Mouse (Mus musculus): Measurements from ENCODE around the gene Hcfc2. TPM values are rescaled to one million over a fixed set of nuclear protein-coding genes. Genes with fewer than 3 reads are reported as not detected.

Gene Hcfc2
- polyA plus RNA-seq, 1 experiment from 2014 or later = 27.4 TPM

- no peaks in the 10 kb centered on the region for H3K4me1 ChIP-seq
- DNase-seq (ENCODE audit: low spot score) = no peak
- peaks cover 88% of the 10 kb centered on the region for H3K36me3 ChIP-seq
- 93% methylated on average over 15 of the region's 15 CpGs for WGBS
- H3K27me3 ChIP-seq (ENCODE audit: low read depth, poor library complexity, severe bottlenecking) = no peaks in the 10 kb centered on the region
- no peak overlapping the region for H3K4me3 ChIP-seq
- no peaks in the 10 kb centered on the region for H3K9me3 ChIP-seq (replicated peaks)
- no peak overlapping the region for H3K27ac ChIP-seq
Observed at GRCm38 (mm10) chr10:82746988-82747850, 51.3 kb downstream of the Hcfc2 start.

- Histone ChIP-seq H3K4me3 (no peak overlapping the region), H3K4me1 (no peaks in the 10 kb centered on the region), H3K27ac (no peak overlapping the region), H3K27me3 (ENCODE audit: low read depth, poor library complexity, severe bottlenecking) (no peaks in the 10 kb centered on the region), H3K9me3 (replicated peaks) (0 out of 2 replicates have a peak, but pooled peaks cover 1% of the 10 kb centered on the region), H3K36me3 (peaks cover 99% of the 10 kb centered on the region)
- 93% methylated on average over 6 of the region's 6 CpGs for WGBS
- DNase-seq (ENCODE audit: low spot score) = no peak
Observed at GRCm38 (mm10) chr10:82750778-82751177, 54.8 kb downstream of the Hcfc2 start.

- no peak overlapping the region for H3K27ac ChIP-seq
- no peak for DNase-seq (ENCODE audit: low spot score)
- H3K27me3 ChIP-seq (ENCODE audit: low read depth, poor library complexity, severe bottlenecking) = no peaks in the 10 kb centered on the region
- H3K36me3 ChIP-seq = peaks cover 100% of the 10 kb centered on the region
- WGBS = 95% methylated on average over 3 of the region's 3 CpGs
- H3K4me3 ChIP-seq = no peak overlapping the region
- no peaks in the 10 kb centered on the region for H3K4me1 ChIP-seq
- 0 out of 2 replicates have a peak, but pooled peaks cover 1% of the 10 kb centered on the region for H3K9me3 ChIP-seq (replicated peaks)
Observed at GRCm38 (mm10) chr10:82752921-82753320, 57.0 kb downstream of the Hcfc2 start.

GRCm38 (mm10) chr10:82754642-82755041 lies 58.7 kb downstream of the Hcfc2 start:
- 100% methylated on average over 1 of the region's 1 CpGs for WGBS
- 0 out of 2 replicates have a peak, but pooled peaks cover under 1% of the 10 kb centered on the region for H3K4me1 ChIP-seq
- H3K36me3 ChIP-seq = peaks cover 100% of the 10 kb centered on the region
- H3K4me3 ChIP-seq = no peak overlapping the region
- DNase-seq (ENCODE audit: low spot score) = no peak
- H3K27me3 ChIP-seq (ENCODE audit: low read depth, poor library complexity, severe bottlenecking) = no peaks in the 10 kb centered on the region
- H3K27ac ChIP-seq = no peak overlapping the region
- H3K9me3 ChIP-seq (replicated peaks) = 0 out of 2 replicates have a peak, but pooled peaks cover 1% of the 10 kb centered on the region

GRCm38 (mm10) chr10:82755213-82755890 lies 59.4 kb downstream of the Hcfc2 start:
- no peak for DNase-seq (ENCODE audit: low spot score)
- peaks cover 100% of the 10 kb centered on the region for H3K36me3 ChIP-seq
- H3K27me3 ChIP-seq (ENCODE audit: low read depth, poor library complexity, severe bottlenecking) = no peaks in the 10 kb centered on the region
- WGBS = 94% methylated on average over 11 of the region's 11 CpGs
- H3K4me3 ChIP-seq = no peak overlapping the region
- H3K4me1 ChIP-seq = peaks cover 8% of the 10 kb centered on the region
- 0 out of 2 replicates have a peak, but pooled peaks cover 1% of the 10 kb centered on the region for H3K9me3 ChIP-seq (replicated peaks)
- no peak overlapping the region for H3K27ac ChIP-seq

- no peak overlapping the region for H3K27ac ChIP-seq
- peaks cover 100% of the 10 kb centered on the region for H3K36me3 ChIP-seq
- peaks cover 19% of the 10 kb centered on the region for H3K4me1 ChIP-seq
- no peak overlapping the region for H3K4me3 ChIP-seq
- H3K9me3 ChIP-seq (replicated peaks) = 0 out of 2 replicates have a peak, but pooled peaks cover 1% of the 10 kb centered on the region
- DNase-seq (ENCODE audit: low spot score) = no peak
- H3K27me3 ChIP-seq (ENCODE audit: low read depth, poor library complexity, severe bottlenecking) = no peaks in the 10 kb centered on the region
- 92% methylated on average over 9 of the region's 9 CpGs for WGBS
Observed at GRCm38 (mm10) chr10:82756466-82756865, 60.5 kb downstream of the Hcfc2 start.

GRCm38 (mm10) chr10:82757341-82757740 lies 61.4 kb downstream of the Hcfc2 start:
- H3K36me3 ChIP-seq = peaks cover 94% of the 10 kb centered on the region
- 94% methylated on average over 9 of the region's 9 CpGs for WGBS
- no peak overlapping the region for H3K4me3 ChIP-seq
- no peak for DNase-seq (ENCODE audit: low spot score)
- 0 out of 2 replicates have a peak, but pooled peaks cover 1% of the 10 kb centered on the region for H3K9me3 ChIP-seq (replicated peaks)
- H3K4me1 ChIP-seq = peaks cover 27% of the 10 kb centered on the region
- no peak overlapping the region for H3K27ac ChIP-seq
- H3K27me3 ChIP-seq (ENCODE audit: low read depth, poor library complexity, severe bottlenecking) = no peaks in the 10 kb centered on the region

- Histone ChIP-seq H3K27ac (no peak overlapping the region), H3K4me3 (no peak overlapping the region), H3K27me3 (ENCODE audit: low read depth, poor library complexity, severe bottlenecking) (no peaks in the 10 kb centered on the region), H3K4me1 (peaks cover 31% of the 10 kb centered on the region), H3K9me3 (replicated peaks) (0 out of 2 replicates have a peak, but pooled peaks cover 1% of the 10 kb centered on the region), H3K36me3 (peaks cover 83% of the 10 kb centered on the region)
- WGBS = 90% methylated on average over 6 of the region's 6 CpGs
- DNase-seq (ENCODE audit: low spot score) = no peak
Observed at GRCm38 (mm10) chr10:82758368-82758767, 62.4 kb downstream of the Hcfc2 start.

- WGBS = 97% methylated on average over 3 of the region's 3 CpGs
- H3K36me3 ChIP-seq = peaks cover 78% of the 10 kb centered on the region
Observed at GRCm38 (mm10) chr10:82758878-82759277, 62.9 kb downstream of the Hcfc2 start.

GRCm38 (mm10) chr10:82759706-82760105 lies 63.7 kb downstream of the Hcfc2 start:
- Histone ChIP-seq H3K4me3 (no peak overlapping the region), H3K27me3 (ENCODE audit: low read depth, poor library complexity, severe bottlenecking) (no peaks in the 10 kb centered on the region), H3K36me3 (peaks cover 70% of the 10 kb centered on the region), H3K4me1 (peaks cover 38% of the 10 kb centered on the region), H3K27ac (no peak overlapping the region), H3K9me3 (replicated peaks) (0 out of 2 replicates have a peak, but pooled peaks cover 1% of the 10 kb centered on the region)
- DNase-seq (ENCODE audit: low spot score) = no peak
- 94% methylated on average over 5 of the region's 5 CpGs for WGBS

More at GRCm38 (mm10) chr10:82758878-82759277, 62.9 kb downstream of the Hcfc2 start:
- Histone ChIP-seq H3K27me3 (ENCODE audit: low read depth, poor library complexity, severe bottlenecking) (no peaks in the 10 kb centered on the region), H3K4me1 (peaks cover 31% of the 10 kb centered on the region), H3K9me3 (replicated peaks) (0 out of 2 replicates have a peak, but pooled peaks cover 1% of the 10 kb centered on the region), H3K4me3 (no peak overlapping the region), H3K27ac (no peak overlapping the region)
- DNase-seq (ENCODE audit: low spot score) = no peak

GRCm38 (mm10) chr10:82761037-82761811 lies 65.3 kb downstream of the Hcfc2 start:
- Histone ChIP-seq H3K27ac (no peak overlapping the region), H3K4me3 (peak overlapping the region; percentile 10; the same call in 1 of the 2 replicates), H3K27me3 (ENCODE audit: low read depth, poor library complexity, severe bottlenecking) (no peaks in the 10 kb centered on the region), H3K4me1 (peaks cover 38% of the 10 kb centered on the region), H3K9me3 (replicated peaks) (no peaks in the 10 kb centered on the region), H3K36me3 (peaks cover 55% of the 10 kb centered on the region)
- WGBS = 90% methylated on average over 9 of the region's 9 CpGs
- no peak for DNase-seq (ENCODE audit: low spot score)

Data from limb, embryonic 10.5 days (tissue).